In genomic region chr14:29017883-29018282, GRCm38 (mm10) we compare ENCODE assay signal across 9 mouse cellular contexts. TPM values are rescaled to one million over a fixed set of nuclear protein-coding genes. Genes with fewer than 3 reads are reported as not detected.
DNase-seq lines count a peak whose midpoint lies in the region; ATAC-seq and TF ChIP-seq lines count a peak whose summit lies in the region.
"Had no signal": no experiment of that assay in that cellular context is flagged by ENCODE, and none has a peak within 500 bp of the region (broad histone marks: within the 10 kb centered on the region; RNA-seq: fewer than 3 reads in every experiment).

Gene Lrtm1 (plus strand): TSS chr14:29018208.

- no peak for TF ChIP-seq POLR2A in lung, adult 2 months (IDR thresholded peaks at IDR 0.05; ENCODE audit: borderline replicate concordance, extremely low read depth, low read depth, low read length)

- no peaks in the 10 kb centered on the region for H3K9me3 ChIP-seq in lung, embryonic 14.5 days (ENCODE audit: low read depth, low read length)
- no peaks in the 10 kb centered on the region for H3K9me3 ChIP-seq in heart, embryonic 11.5 days (replicated peaks; ENCODE audit: control insufficient read depth, low read length)
- H3K9me3 ChIP-seq in liver, embryonic 16.5 days (replicated peaks; ENCODE audit: control insufficient read depth, low read length), result no peaks in the 10 kb centered on the region
- H3K9me3 ChIP-seq in hindbrain, postnatal 0 days (ENCODE audit: low read length), result no peaks in the 10 kb centered on the region

- WGBS in lung, embryonic 14.5 days, result 9% methylated on average over 5 of the region's 5 CpGs
- WGBS in lung, adult 2 months, result 21% methylated on average over 5 of the region's 5 CpGs
- WGBS in heart, embryonic 11.5 days (ENCODE audit: insufficient replicate concordance), result 2% methylated on average over 5 of the region's 5 CpGs
- 14% methylated on average over 5 of the region's 5 CpGs for WGBS in liver, embryonic 16.5 days (ENCODE audit: insufficient replicate concordance)
- WGBS in hindbrain, postnatal 0 days, result 17% methylated on average over 5 of the region's 5 CpGs

- TF ChIP-seq CTCF in lung, embryonic 14.5 days (IDR thresholded peaks at IDR 0.05; ENCODE audit: low read depth), result no peak
- TF ChIP-seq CTCF in lung, adult 2 months (IDR thresholded peaks at IDR 0.05; ENCODE audit: insufficient read depth, low read length), result no peak
- TF ChIP-seq CTCF in hindbrain, postnatal 0 days (IDR thresholded peaks at IDR 0.05; ENCODE audit: low read depth), result no peak

- ATAC-seq in lung, embryonic 14.5 days (ENCODE audit: insufficient read depth), result no peak
- ATAC-seq in heart, embryonic 11.5 days (replicated peaks; ENCODE audit: insufficient number of reproducible peaks, low FRiP score, low TSS enrichment), result peak; percentile 63; the same call in 1 of the 2 replicates
- ATAC-seq in liver, embryonic 16.5 days (ENCODE audit: low read depth), result peak; percentile 41; the same call in 1 of the 2 replicates
- ATAC-seq in hindbrain, postnatal 0 days, result no peak
- no peak for ATAC-seq in frontal cortex, adult (ENCODE audit: low TSS enrichment)

- H3K27me3 ChIP-seq in lung, embryonic 14.5 days (ENCODE audit: insufficient read depth, low read length), result no peaks in the 10 kb centered on the region
- no peaks in the 10 kb centered on the region for H3K27me3 ChIP-seq in heart, embryonic 11.5 days (ENCODE audit: control insufficient read depth, insufficient read depth, low read length)
- H3K27me3 ChIP-seq in liver, embryonic 16.5 days (ENCODE audit: control insufficient read depth, insufficient read depth, low read depth, low read length), result no peaks in the 10 kb centered on the region
- H3K27me3 ChIP-seq in hindbrain, postnatal 0 days (ENCODE audit: insufficient read depth, low read length), result no peaks in the 10 kb centered on the region

- no peak within 1 kb of the TSS for H3K27ac ChIP-seq in lung, embryonic 14.5 days (ENCODE audit: low read depth)
- peak within 1 kb of the TSS; percentile 41; the same call in 1 of the 2 replicates for H3K27ac ChIP-seq in heart, embryonic 11.5 days (ENCODE audit: low read depth, low read length)
- no peak within 1 kb of the TSS for H3K27ac ChIP-seq in liver, embryonic 16.5 days (ENCODE audit: low read length)
- no peak within 1 kb of the TSS for H3K27ac ChIP-seq in hindbrain, postnatal 0 days
- H3K27ac ChIP-seq: liver, embryonic 14.5 days had no signal

- H3K9ac ChIP-seq in lung, embryonic 14.5 days, result no peak within 1 kb of the TSS
- H3K9ac ChIP-seq in heart, embryonic 11.5 days (ENCODE audit: low read depth, low read length), result 0 out of 2 replicates have a peak within 1 kb of the TSS, but pooled peaks have one; percentile 16
- no peak within 1 kb of the TSS for H3K9ac ChIP-seq in liver, embryonic 16.5 days (ENCODE audit: low read depth, low read length)
- H3K9ac ChIP-seq in hindbrain, postnatal 0 days (replicated peaks; ENCODE audit: low read length), result no peak within 1 kb of the TSS
- H3K9ac ChIP-seq: liver, embryonic 14.5 days had no signal

- H3K4me1 ChIP-seq in lung, embryonic 14.5 days (ENCODE audit: insufficient read depth), result no peaks in the 10 kb centered on the region
- no peaks in the 10 kb centered on the region for H3K4me1 ChIP-seq in lung, adult 2 months (ENCODE audit: control insufficient read depth, insufficient read depth, low read length)
- no peaks in the 10 kb centered on the region for H3K4me1 ChIP-seq in heart, embryonic 11.5 days (ENCODE audit: control insufficient read depth, insufficient read depth, low read length)
- no peaks in the 10 kb centered on the region for H3K4me1 ChIP-seq in liver, embryonic 16.5 days (ENCODE audit: control insufficient read depth, low read depth, low read length)
- no peaks in the 10 kb centered on the region for H3K4me1 ChIP-seq in hindbrain, postnatal 0 days (ENCODE audit: insufficient read depth, low read length)

- no peak within 1 kb of the TSS for H3K4me3 ChIP-seq in lung, embryonic 14.5 days (ENCODE audit: low read depth, low read length)
- no peak within 1 kb of the TSS for H3K4me3 ChIP-seq in lung, adult 2 months (replicated peaks; ENCODE audit: extremely low read depth, low read depth, low read length)
- no peak within 1 kb of the TSS for H3K4me3 ChIP-seq in heart, embryonic 11.5 days (ENCODE audit: low read depth, low read length)
- no peak within 1 kb of the TSS for H3K4me3 ChIP-seq in liver, embryonic 16.5 days (ENCODE audit: low read depth, low read length)
- no peak within 1 kb of the TSS for H3K4me3 ChIP-seq in hindbrain, postnatal 0 days (ENCODE audit: low read length)

- DNase-seq in lung, embryonic 14.5 days, result peak; percentile 47
- DNase-seq in lung, adult 2 months, result no peak
- peak; percentile 78 for DNase-seq in embryo, embryonic 11 days
- DNase-seq in testis, postnatal 14 days (ENCODE audit: low spot score), result no peak
- DNase-seq in hindbrain, postnatal 0 days (ENCODE audit: low spot score), result no peak

- H3K4me2 ChIP-seq in lung, embryonic 14.5 days, result no peak within 1 kb of the TSS
- H3K4me2 ChIP-seq in heart, embryonic 11.5 days, result peak within 1 kb of the TSS; percentile 28
- no peak within 1 kb of the TSS for H3K4me2 ChIP-seq in liver, embryonic 16.5 days (ENCODE audit: low read depth, low read length)
- H3K4me2 ChIP-seq in hindbrain, postnatal 0 days (ENCODE audit: low read depth, low read length), result no peak within 1 kb of the TSS

- no peaks in the 10 kb centered on the region for H3K36me3 ChIP-seq in lung, embryonic 14.5 days (ENCODE audit: insufficient read depth)
- no peaks in the 10 kb centered on the region for H3K36me3 ChIP-seq in heart, embryonic 11.5 days (ENCODE audit: control insufficient read depth, insufficient read depth, low read length)
- H3K36me3 ChIP-seq in liver, embryonic 16.5 days (ENCODE audit: control insufficient read depth, insufficient read depth), result no peaks in the 10 kb centered on the region
- no peaks in the 10 kb centered on the region for H3K36me3 ChIP-seq in hindbrain, postnatal 0 days (ENCODE audit: insufficient read depth, low read length)

RNA-seq across cellular contexts. Expression of gene Lrtm1, which starts in this region (rescaled TPM):
- polyA plus RNA-seq in lung, embryonic 14.5 days (2014; fragmentation: Nextera tagmentation; extraction: Ambion mirVana), result 0.03 TPM in 1 of 2 replicates, not detected in the other
- 0.08 and 1.6 TPM in 2 replicates for polyA plus RNA-seq in lung, adult 2 months (2012; rRNA removed)
- 0.80 and 0.92 TPM in 2 replicates for polyA plus RNA-seq in heart, embryonic 11.5 days (2014; fragmentation: Nextera tagmentation; extraction: Ambion mirVana)
- 0.05 and 0.19 TPM in 2 replicates for polyA plus RNA-seq in liver, embryonic 16.5 days (2015; fragmentation: Nextera tagmentation; extraction: Ambion mirVana)
- 0.31 TPM in 1 of 2 replicates, not detected in the other for total RNA-seq in hindbrain, postnatal 0 days (2014; rRNA removed)
- polyA plus RNA-seq in hindbrain, postnatal 0 days (2015; fragmentation: Nextera tagmentation; extraction: Ambion mirVana), result 0.09 and 0.11 TPM in 2 replicates

Comparison
In these comparisons a context has a peak if more than half of its experiments do, and no peak if none do; other contexts are left out.
1. Peak in DNase-seq in lung, embryonic 14.5 days; RNA of the gene not detected or under 1 TPM.
2. Peak in ATAC-seq, H3K27ac ChIP-seq, H3K9ac ChIP-seq and H3K4me2 ChIP-seq in heart, embryonic 11.5 days; RNA of the gene not detected or under 1 TPM.
3. Peak in ATAC-seq in liver, embryonic 16.5 days; RNA of the gene not detected or under 1 TPM.